Mouse (Mus musculus) kidney, postnatal 36 days (tissue): ENCODE data around the gene 9130204L05Rik.

Source experiments
- DNase-seq, 2 experiments: peaks; one replicate each; pipeline ENCODE4 v3.0.0; 2021 to 2022; ENCODE audit warnings: mixed read lengths in 2 of 2

Gene 9130204L05Rik

DNA sequence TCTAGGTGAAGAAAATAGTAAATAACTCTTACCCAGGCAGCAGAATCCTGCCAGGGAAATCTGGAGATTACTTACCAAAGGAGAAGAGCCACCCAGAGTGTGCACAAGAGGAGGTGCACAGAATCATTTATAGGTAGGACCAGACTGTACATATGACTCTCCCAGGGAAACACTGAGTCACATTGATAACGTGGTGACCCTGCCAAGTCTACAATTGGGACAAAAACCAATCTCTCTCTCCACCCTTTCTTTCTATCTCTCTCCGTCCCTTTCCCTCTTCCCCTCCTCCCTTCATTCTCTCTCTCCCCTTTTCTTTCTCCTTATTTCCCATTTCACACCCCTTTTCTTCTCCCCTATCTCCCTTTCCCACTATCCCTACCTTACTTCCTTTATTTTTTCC, at the start of gene 9130204L05Rik:
9130204L05Rik (minus strand) TSS at position 101 of the 400 bp plus-strand sequence.
- DNase-seq: no peak

DNA sequence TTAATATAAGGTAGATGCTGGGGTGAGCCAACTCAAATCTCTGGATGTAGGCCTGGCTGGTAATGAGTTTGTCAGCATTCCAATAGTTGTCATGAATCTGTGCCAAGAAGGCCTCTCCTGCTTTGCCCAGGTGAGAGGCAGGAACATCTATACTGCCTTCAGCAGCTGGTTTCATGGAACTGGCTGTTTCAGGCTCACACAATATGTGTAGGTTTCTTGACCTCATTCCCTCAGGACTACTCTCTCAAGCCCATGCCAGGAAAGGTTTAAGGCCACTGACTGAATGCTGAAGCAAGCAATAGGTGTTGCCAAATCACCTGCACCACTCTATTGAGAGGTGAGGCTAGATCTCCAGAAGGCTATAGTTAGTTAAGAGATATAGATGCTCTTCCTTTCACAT, 18.1 kb upstream of the 9130204L05Rik start:
- no peak for DNase-seq

DNA sequence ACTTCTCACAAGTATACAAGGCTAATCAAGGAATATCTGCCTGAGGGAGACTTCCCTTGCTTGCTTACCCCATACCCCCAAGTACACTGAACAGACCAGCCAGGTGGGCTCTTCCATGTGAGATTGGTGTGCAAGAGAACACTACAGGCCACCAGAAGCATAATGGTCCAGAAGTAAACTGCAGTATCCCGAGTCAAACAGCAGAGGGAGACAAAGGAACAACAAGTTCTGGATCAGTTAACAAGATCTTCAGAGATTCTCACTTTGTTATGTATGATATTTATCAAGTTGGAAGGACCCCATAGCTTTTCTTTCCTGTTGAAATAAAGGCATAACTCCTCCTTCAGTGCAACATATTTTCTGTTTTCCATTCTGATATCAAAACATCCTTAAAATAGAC, 31.4 kb downstream of the 9130204L05Rik start:
- peak in 1 of 2 experiments; percentile 23 for DNase-seq

DNA sequence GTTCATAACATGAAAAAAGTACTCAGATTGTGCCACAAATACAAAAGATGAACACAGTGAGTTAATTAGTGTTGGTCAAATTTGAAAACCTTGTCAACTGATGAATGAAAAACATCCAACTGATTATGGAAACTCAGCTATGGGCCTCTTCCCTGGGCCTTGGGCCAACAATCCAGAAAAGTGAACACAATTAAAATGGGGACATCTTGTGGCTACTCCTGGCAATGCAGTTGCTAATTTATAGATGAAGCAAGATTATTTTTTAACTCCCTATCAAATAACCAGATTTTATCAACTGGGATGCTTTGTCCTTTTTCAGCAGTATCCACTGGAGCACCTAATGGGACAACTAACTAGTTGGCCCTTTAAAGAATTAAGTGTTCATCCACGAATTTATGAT, 37.9 kb downstream of the 9130204L05Rik start:
- peak in 1 of 2 experiments; percentile 45 for DNase-seq
